Mouse (Mus musculus) layer of hippocampus, adult 9-10 months (tissue): Measurements from ENCODE around the gene Taf4.

Source experiments
- DNase-seq: peaks from one replicate; pipeline ENCODE4 v3.0.0; 2022; ENCODE audit warnings: low spot score

The Taf4 gene

DNA sequence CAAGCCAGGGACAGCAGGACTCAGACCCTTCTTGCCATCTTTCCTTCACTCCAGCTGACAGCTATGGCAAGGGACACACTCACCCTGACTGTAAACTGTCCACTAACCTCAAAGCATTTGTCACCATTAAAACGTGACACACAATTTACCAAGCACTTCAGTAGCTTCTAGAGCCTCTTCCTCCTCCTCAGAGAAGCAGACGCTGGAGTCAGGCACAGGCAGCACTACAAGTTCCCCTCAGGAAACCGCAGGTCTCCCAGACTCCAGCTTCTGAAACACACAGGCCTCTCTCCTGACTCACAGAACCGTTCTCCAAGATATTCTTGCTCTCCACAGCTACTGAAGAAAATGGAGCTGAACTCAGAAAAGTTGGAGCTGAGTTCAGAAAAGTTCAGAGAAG lies 39.4 kb downstream of the Taf4 start:
- DNase-seq: no peak

- DNase-seq: no peak
Measured at GRCm38 (mm10) chr2:179934165-179934564, 42.3 kb downstream of the Taf4 start.

GRCm38 (mm10) chr2:179931741-179932140 lies 44.7 kb downstream of the Taf4 start:
- DNase-seq: no peak

GRCm38 (mm10) chr2:179929166-179929565 lies 47.3 kb downstream of the Taf4 start:
- DNase-seq: no peak

GRCm38 (mm10) chr2:179924038-179924437 lies 52.4 kb downstream of the Taf4 start:
- no peak for DNase-seq

GRCm38 (mm10) chr2:179921021-179921653 lies 55.3 kb downstream of the Taf4 start:
- no peak for DNase-seq

- no peak for DNase-seq
Measured at GRCm38 (mm10) chr2:179920042-179920441, 56.4 kb downstream of the Taf4 start.

- DNase-seq: peak; percentile 33
Measured at GRCm38 (mm10) chr2:179916877-179917673, 59.4 kb downstream of the Taf4 start.

DNA sequence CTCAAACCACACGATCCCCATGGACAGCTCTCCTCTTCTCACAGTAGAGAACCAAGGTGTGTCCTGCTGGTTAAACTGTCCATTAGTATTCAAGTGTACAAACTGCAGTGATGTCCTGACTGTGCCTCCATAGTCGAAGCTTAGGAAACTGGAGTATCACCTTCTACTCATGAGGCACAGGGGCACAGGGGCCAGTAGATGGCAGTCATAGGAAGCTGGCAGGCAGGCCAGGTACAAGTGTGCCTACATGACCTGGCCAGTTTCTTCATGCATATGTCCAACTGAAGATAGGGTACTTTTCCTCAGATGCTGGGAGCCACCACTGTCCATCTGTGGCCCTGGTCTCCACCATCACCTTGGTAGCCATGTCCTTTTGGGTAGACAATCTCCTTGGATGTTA lies 62.2 kb downstream of the Taf4 start:
- DNase-seq: no peak

DNA sequence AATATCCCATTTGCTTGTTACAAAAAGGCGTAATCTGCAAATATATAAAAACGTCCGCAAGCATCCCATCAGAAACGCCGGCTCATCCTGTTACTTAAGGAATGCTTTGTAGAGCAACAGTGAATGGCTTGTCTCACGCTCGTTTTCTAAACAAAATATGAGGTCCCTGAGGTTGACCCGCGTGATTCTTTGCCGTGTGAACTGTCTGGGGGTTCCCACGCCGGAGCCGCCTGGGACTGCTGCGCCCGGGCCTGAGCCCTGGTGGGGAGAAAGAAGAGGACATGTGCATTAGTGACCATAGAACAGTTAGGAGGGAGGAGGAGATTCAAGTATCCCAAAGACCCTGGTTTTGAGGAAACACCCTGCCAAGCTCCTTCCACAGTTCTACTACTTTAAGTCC lies 63.1 kb downstream of the Taf4 start:
- DNase-seq: no peak

- no peak for DNase-seq
Measured at GRCm38 (mm10) chr2:179912911-179913310, 63.5 kb downstream of the Taf4 start.

GRCm38 (mm10) chr2:179896949-179897348 lies 79.5 kb downstream of the Taf4 start:
- no peak for DNase-seq

GRCm38 (mm10) chr2:179891048-179891447 lies 85.4 kb downstream of the Taf4 start:
- no peak for DNase-seq

GRCm38 (mm10) chr2:179884561-179884960 lies 91.9 kb downstream of the Taf4 start:
- no peak for DNase-seq

DNA sequence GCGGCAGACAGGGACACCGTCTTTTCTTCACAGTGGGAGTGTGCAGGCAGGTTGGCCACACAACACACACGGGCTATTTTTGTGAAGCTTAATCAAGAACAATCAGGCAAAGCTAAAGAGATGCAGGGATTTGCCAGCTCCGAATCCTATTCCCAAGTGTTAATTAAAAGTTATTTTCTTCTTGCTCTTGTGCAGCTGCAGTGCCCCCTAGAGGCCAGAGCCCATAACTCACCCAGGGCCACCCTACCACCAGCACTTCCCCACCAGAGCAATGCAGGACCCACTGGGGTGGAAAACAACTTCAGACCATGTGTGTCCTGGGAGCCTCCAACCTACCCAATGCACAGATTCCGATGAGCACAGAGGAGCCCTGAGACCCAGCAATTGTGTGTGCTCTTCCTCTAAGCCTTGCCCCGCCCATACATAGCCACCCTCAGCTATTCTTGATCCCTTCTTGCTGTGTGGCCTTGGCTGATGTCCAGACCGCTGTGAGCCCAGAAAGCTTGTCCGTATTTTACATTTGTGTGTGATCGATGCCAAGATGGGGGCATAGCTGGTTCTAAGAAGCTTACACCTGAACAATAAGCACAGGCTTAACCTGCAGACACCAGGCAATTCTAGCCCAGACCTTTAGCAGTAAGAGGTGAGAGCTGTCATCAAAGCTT lies 98.8 kb downstream of the Taf4 start:
- no peak for DNase-seq

GRCm38 (mm10) chr2:179875147-179875546 lies 101.3 kb downstream of the Taf4 start:
- DNase-seq: peak; percentile 37

GRCm38 (mm10) chr2:179873315-179873714 lies 103.1 kb downstream of the Taf4 start:
- DNase-seq: no peak

- no peak for DNase-seq
Measured at GRCm38 (mm10) chr2:179872724-179873123, 103.7 kb downstream of the Taf4 start.

- no peak for DNase-seq
Measured at GRCm38 (mm10) chr2:179869871-179870270, 106.6 kb downstream of the Taf4 start.

DNA sequence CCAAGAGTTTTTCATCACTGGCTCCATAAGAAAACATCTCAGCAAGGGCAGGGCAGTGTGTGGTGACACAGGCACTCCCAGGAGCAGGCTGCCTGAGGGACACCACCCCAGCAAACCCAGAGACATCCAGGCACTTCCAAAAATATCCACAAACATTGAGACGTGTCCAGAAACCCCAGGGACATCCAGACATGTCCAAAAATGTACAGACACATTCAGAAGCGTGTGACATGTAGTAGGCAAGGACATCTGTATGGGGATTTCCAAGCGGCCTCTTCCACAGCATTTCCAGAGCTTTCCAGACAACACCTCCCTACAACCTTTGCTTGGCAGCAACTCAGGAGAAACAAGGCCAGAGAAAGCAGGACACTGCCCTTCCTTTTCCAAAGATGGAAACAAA lies 108.8 kb downstream of the Taf4 start:
- no peak for DNase-seq

GRCm38 (mm10) chr2:179865097-179865496 lies 111.3 kb downstream of the Taf4 start:
- no peak for DNase-seq

DNA sequence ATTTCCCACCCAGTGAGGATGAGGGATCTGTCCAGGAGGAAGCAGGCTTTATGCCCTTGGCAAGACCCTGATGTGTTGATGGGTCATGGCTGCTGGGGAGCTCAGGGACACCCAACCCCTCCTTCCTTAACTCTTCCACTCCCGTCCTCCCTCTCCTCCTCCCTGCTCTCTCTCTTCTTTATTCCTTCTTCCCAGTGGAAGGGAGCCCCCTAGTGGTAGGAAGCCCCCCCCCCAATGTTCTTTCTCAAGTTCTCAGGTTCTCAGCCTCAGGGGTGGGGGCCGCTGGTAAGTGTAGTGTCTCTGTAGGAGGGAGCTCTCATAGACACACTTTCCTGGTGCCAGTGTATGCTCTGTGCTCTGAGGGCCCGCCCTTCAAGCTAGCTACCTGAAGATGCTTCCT lies 113.2 kb downstream of the Taf4 start:
- no peak for DNase-seq

- no peak for DNase-seq
Measured at GRCm38 (mm10) chr2:179862676-179863075, 113.8 kb downstream of the Taf4 start.
